Mouse (Mus musculus): ENCODE data around the gene Dctpp1.
A peak's percentile ranks its signal among the peaks of the same experiment; 100 is the strongest.

- no peak for TF ChIP-seq MAFK (IDR thresholded peaks at IDR 0.05; ENCODE audit: borderline replicate concordance, low read depth, low read length)
- TF ChIP-seq MEF2A (IDR thresholded peaks at IDR 0.05; ENCODE audit: extremely low read depth, insufficient replicate concordance, low read depth, low read length, poor library complexity, severe bottlenecking), result peak; percentile 17; the same call in 1 of the 2 replicates
- TF ChIP-seq CHD2 (IDR thresholded peaks at IDR 0.05; ENCODE audit: low read length), result peak; percentile 58; the same call in 1 of the 2 replicates
- peak; percentile 84 for TF ChIP-seq SIN3A (IDR thresholded peaks at IDR 0.05; ENCODE audit: low read length)
- peak; percentile 89 for TF ChIP-seq NRF1 (IDR thresholded peaks at IDR 0.05; ENCODE audit: insufficient read depth, low read depth, low read length, poor library complexity, severe bottlenecking)
- peak; percentile 39 to 66 (median 62) for TF ChIP-seq CTCF (IDR thresholded peaks at IDR 0.05 in 2 of 3, conservative IDR thresholded peaks at IDR 0.05 in 1 of 3; ENCODE audit: control insufficient read depth in 1 of 3, insufficient read depth in 1 of 3, low read depth in 2 of 3, low read length in 3 of 3, poor library complexity in 1 of 3, severe bottlenecking in 1 of 3)
- peak; percentile 96 for TF ChIP-seq TBP (IDR thresholded peaks at IDR 0.05; ENCODE audit: low read depth, low read length)
Measured at GRCm38 (mm10) chr7:127208553-127209438, 51.7 kb downstream of the Dctpp1 start, which contains the start of gene Mylpf.

Data from MEL (cell line).